Mouse (Mus musculus) urinary bladder, adult 18-20 months (tissue): Measurements from ENCODE around the gene Sox30.
"Not testable (repeated sequence)": the region's sequence is repeated elsewhere in the genome, so short reads cannot be mapped to it uniquely, and the experiment has no call there.

Experiments used
- DNase-seq, 2 experiments: peaks; one replicate each; pipeline ENCODE4 v3.0.0; 2022; ENCODE audit warnings: low spot score in 2 of 2, mixed read lengths in 2 of 2

Gene Sox30

DNA sequence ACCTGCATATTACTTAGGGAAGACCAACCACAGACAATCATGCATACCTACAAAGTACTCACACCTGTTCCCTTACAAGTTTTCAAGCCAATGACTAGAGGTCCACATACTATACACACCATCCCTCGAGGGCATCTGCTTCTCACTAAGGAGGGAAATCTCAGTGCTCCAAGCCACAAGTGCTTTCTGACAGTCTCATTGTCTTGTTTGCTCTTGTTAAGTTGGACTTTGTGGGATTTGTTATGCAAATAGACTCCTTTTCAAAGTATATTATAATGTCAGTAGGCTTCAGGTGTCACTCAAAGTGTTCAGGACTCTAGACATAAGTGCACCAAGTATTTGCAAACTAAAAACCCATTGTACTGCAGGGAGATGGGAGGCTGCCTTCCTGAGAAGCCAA is 40.1 kb downstream of the Sox30 start:
- DNase-seq, result no peak

GRCm38 (mm10) chr11:46021850-46022249 is 41.7 kb downstream of the Sox30 start:
- DNase-seq, result no peak

- DNase-seq, result no peak
Measured at GRCm38 (mm10) chr11:46022983-46023382, 42.9 kb downstream of the Sox30 start.

DNA sequence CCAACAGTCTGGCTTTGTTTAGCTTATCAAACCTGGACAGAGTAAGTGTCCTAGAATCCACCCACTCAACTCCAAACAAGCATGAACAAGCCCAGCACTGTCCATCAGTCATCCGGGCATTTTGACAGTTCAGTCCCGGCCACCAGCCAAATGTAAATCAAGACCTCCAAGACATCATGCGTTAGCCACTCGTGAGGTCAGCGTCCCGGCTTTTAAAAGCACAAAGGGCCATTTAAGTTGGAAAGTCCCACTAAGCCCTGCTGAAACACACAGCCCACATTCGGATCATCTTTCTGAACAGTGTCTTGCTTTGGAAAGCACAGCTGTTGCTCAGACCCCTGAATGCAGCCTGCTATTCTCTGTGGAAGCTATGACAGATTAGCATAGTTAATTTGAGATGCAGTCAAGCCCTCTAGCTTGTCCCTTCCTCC is 45.9 kb downstream of the Sox30 start:
- DNase-seq, result no peak

DNA sequence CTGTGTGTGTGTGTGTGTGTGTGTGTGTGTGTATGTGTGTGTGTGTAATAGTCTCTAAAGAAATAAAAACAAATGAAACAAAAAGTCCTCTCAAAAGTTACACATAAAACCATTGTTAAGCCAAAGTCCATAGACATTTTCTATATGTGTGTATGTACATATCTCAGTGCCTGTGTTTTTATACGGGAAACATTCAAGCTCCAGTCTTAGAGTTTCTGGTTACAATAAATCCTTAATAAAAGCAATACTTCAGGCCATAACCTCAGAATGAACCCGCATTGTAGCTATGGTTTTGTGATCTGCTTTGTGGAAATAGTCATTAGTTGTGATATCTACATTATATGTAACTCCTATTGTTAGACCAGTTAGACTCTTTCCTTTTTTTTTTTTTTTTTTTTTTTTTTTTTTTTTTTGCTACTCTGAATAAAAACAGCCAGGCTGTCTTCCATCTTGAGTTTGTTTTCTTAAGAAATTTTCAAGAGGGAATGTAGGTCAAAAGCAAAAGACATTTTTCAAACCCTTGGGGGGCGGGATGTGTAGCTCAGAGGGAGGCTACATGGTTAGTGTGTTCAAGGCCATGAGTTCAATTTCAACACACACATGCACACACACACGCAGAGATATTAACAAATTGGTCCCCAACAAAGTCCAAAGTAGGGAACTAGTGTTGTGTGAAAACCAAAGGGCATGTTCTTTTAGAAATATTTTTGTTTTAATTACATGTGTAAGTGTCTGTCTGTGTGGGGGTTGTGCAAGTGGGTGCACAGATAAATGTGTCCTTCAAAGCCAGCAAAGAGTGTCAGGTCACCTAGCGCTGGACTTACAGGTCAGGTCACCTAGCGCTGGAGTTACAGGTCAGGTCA is 48.1 kb downstream of the Sox30 start:
- DNase-seq, result no peak

- DNase-seq, result no peak
Measured at GRCm38 (mm10) chr11:46029485-46029884, 49.4 kb downstream of the Sox30 start.

GRCm38 (mm10) chr11:46030026-46030425 is 49.9 kb downstream of the Sox30 start:
- no peak for DNase-seq

DNA sequence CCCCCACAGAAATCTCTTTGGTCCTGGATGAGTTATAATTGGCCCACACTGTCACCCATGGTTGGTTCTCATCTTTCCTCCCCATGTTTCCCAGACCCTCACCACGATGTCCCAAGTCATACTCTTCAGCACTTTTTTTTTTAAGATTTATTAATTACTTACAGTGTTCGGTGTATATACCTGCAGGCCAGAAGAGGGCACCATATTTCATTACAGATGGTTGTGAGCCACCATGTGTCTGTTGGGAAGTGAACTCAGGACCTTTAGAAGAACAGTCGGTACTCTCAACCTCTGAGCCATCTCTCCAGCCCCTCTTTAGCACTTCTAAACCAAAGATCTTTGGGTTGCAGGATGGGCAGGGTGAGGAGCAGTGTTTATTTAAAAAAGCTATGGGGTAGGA is 51.4 kb downstream of the Sox30 start:
- DNase-seq, result no peak

- no peak for DNase-seq
Measured at GRCm38 (mm10) chr11:46032956-46033355, 52.8 kb downstream of the Sox30 start.

- DNase-seq, result no peak
Measured at GRCm38 (mm10) chr11:46036374-46036773, 56.3 kb downstream of the Sox30 start.

GRCm38 (mm10) chr11:46038901-46039300 is 58.8 kb downstream of the Sox30 start:
- DNase-seq, result no peak

- DNase-seq, result no peak
Measured at GRCm38 (mm10) chr11:46039335-46039734, 59.2 kb downstream of the Sox30 start.

GRCm38 (mm10) chr11:46040841-46041556 is 60.9 kb downstream of the Sox30 start:
- no peak for DNase-seq

- no peak for DNase-seq
Measured at GRCm38 (mm10) chr11:46041607-46042267, 61.6 kb downstream of the Sox30 start.

DNA sequence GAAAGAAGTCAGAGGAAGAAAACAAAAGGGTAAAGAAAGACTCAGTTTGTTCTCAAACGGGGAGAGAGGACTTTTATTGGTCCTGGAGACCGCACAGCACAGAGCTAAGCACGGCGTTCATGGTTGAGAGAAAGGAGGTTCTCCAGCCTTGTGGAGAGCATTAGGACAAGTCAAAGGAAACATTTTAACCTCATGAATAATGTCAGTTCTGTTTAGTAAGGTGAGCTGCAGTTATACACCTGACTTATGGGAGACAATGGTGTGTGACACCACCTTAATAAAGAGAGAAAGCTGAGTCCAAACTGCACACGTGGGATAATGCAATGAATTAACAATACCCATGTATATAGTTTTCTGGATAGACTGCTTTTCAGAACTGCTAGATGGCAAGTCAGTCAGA is 64.7 kb downstream of the Sox30 start:
- DNase-seq, result no peak

- DNase-seq, result no peak
Measured at GRCm38 (mm10) chr11:46047264-46047663, 67.2 kb downstream of the Sox30 start.

DNA sequence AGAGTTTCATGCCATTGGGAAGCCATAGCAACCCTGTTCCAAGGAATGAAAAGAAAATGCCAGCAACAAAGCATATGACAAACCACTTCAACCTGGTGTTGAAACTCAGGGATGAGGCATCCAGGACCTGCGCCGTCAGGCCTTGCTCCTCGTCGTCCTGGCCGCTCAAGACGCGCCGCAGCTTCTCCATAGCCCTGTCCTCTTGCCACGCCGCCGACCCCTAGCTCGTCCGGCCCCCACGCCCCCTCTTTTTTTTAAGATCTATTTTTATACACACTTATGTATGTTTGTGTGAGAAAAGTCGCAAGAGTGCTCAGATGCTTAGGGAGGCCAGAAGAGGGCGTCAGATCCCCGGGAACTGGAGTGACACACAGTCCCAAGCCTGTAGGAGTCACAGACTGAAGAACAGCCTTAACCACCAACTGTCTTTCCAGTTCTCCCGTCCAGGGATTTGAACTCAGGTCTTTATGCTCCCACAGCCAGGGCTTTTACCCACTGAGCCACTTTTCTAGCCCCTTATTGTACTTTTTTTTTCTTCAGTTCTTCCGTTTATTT is 72.1 kb downstream of the Sox30 start, which contains the start of gene Gm12166:
Gm12166 (minus strand) TSS at position 217 of the 555 bp plus-strand sequence.
- DNase-seq, result peak in 1 of 2 experiments; percentile 50

- DNase-seq, result not testable (repeated sequence)
Measured at GRCm38 (mm10) chr11:46053457-46053856, 73.3 kb downstream of the Sox30 start.

DNA sequence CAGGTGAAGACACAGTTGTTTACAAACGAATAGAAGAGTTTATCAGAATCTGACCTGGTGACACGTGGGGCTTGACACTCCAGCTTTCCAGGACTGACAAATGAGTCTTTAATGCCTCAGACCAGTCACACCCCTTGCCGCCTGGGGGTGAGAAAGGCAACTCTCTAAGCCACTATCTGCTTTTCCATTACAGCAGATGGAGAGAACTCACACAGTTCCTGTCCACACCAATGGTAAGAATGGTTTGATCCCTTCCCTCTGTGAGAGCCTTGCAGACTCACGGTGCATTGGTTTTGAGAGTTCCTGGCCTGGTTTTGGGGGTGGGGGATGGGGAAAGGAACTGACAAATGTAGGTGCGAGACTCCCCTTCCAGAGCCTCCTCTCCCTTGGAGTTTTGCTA is 74.2 kb downstream of the Sox30 start:
- no peak for DNase-seq

DNA sequence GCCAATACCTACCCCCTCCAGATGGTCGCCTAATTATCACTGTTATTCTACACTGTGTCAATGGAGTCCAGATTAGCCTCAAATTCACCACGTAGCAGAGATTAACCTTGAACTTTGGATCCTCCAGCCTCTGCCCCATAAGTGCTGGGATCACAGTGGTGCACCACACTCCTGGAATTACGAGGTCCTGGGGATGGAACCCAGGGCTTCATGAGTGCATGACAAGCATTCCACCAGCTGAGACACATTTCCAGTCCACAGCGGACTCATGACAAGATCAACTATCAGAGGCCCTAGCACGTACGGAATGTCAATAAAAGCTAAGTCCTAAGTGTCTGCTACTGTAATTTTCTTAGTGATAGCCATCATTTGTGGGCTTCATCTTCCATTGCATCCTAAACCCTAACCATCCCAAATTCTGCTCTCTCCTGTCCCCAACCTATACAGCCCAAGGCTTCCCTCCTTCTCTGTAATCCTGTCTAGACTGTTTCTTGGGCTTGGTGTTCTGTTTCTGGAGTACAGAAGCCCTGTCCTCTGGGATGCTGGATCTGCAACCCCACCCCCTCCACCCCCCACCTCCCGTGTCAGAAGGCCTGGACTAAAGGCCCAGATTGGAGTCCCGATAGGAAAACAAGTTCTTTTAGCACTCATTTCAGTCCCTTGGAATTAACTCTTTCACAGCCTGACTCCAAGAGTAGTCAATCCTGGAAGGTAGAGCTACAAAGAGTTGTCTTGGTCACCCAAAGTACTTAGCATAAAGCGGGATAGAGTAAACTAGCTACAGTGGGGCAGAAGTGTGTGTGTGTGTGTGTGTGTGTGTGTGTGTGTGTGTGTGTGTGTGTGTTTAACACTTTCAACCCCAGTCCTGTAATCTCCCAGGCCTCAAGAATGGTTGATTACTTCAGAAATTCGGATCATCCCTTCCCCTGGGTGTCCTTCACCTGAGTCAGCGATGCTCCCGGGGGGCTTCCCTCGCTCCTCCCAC is 75.1 kb downstream of the Sox30 start:
- no peak for DNase-seq
